Comparison of ENCODE assay signal across 8 mouse cellular contexts in the genomic region with DNA sequence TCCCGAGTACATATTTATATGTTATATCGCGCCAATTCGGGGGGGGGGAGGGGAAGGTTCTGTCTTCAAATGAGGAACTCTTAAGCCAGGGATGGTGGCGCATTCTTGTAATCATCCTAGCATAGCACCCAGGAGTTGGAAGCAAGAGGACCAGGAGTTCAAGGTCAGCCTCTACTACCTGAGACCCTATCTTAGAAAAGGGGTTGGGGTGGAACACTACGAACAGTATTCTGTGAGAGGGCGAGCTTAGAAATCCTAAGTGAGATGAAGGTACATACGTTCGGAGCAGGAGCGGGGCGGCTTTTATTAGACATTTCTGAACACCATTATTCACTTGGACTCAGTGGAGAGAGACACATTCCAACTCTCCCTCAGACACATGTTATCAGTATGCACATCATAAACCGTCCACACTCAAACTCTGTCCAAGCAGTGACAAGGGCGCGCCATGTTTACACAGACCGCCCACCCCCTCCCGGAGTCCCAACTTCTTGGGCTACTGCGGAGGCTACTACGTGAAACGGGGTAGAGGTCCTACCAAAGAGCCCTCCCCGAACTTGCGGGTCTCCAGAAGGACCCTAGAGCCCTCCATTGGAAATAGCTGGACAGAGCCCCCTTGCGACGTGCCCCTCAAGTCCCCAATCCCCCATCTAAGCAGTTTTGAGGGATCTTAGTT. TPM values are rescaled to one million over a fixed set of nuclear protein-coding genes. Genes with fewer than 3 reads are reported as not detected.
DNase-seq lines count a peak whose midpoint lies in the region; ATAC-seq and TF ChIP-seq lines count a peak whose summit lies in the region.

A gene (minus strand): TSS at position 115 of the 676 bp plus-strand sequence.

- ATAC-seq in liver, embryonic 15.5 days (ENCODE audit: insufficient read depth) = no peak

- DNase-seq in adrenal gland, postnatal 10 days = peak; percentile 40
- no peak for DNase-seq in adrenal gland, adult 8-10 months
- no peak for DNase-seq in testis, postnatal 14 days (ENCODE audit: low spot score)
- DNase-seq in heart, postnatal 14 days = no peak
- peak; percentile 6 for DNase-seq in thymus, postnatal 25 days
- no peak for DNase-seq in MN1 (ENCODE audit: low spot score)

- intact Hi-C loops in heart, postnatal 14 days (cut with DNase I) = loop anchor here (1.0 to 10.0 kb wide), 4 partner anchors 37 to 347 kb away; no protein-coding TSS in a partner anchor

- WGBS in liver, embryonic 15.5 days (ENCODE audit: insufficient replicate concordance) = 4% methylated on average over 23 of the region's 23 CpGs

- peak within 1 kb of the TSS; percentile 32; the same call in 1 of the 2 replicates for H3K9ac ChIP-seq in liver, embryonic 15.5 days

- TF ChIP-seq CTCF in testis, adult 2 months (IDR thresholded peaks at IDR 0.05; ENCODE audit: control insufficient read depth, insufficient read depth, insufficient replicate concordance, low read depth, low read length) = no peak

- peaks cover 2% of the 10 kb centered on the region for H3K27me3 ChIP-seq in testis, adult 2 months (ENCODE audit: control insufficient read depth, insufficient read depth, low read length)
- H3K27me3 ChIP-seq in liver, embryonic 15.5 days = peaks cover 99% of the 10 kb centered on the region

- peak within 1 kb of the TSS; percentile 83 for H3K4me2 ChIP-seq in liver, embryonic 15.5 days

- H3K9me3 ChIP-seq in liver, embryonic 15.5 days (replicated peaks) = no peaks in the 10 kb centered on the region; the same call in 1 of the 2 replicates

- peak within 1 kb of the TSS; percentile 76 for H3K4me3 ChIP-seq in testis, adult 2 months (ENCODE audit: control insufficient read depth, low read depth, low read length)
- H3K4me3 ChIP-seq in liver, embryonic 15.5 days (replicated peaks) = peak within 1 kb of the TSS; percentile 54

- H3K27ac ChIP-seq in testis, adult 2 months (ENCODE audit: control insufficient read depth, insufficient read depth, low read depth, low read length) = no peak within 1 kb of the TSS
- no peak within 1 kb of the TSS for H3K27ac ChIP-seq in liver, embryonic 15.5 days (replicated peaks)

- no peaks in the 10 kb centered on the region for H3K36me3 ChIP-seq in testis, adult 2 months (ENCODE audit: control insufficient read depth, insufficient read depth, low read length)
- H3K36me3 ChIP-seq in liver, embryonic 15.5 days (replicated peaks) = no peaks in the 10 kb centered on the region

- peaks cover 35% of the 10 kb centered on the region for H3K4me1 ChIP-seq in testis, adult 2 months (ENCODE audit: control insufficient read depth, insufficient read depth, low read length)
- peaks cover 94% of the 10 kb centered on the region for H3K4me1 ChIP-seq in liver, embryonic 15.5 days (replicated peaks)

- TF ChIP-seq POLR2A in testis, adult 2 months (IDR thresholded peaks at IDR 0.05; ENCODE audit: control insufficient read depth, low read depth, low read length) = no peak

RNA-seq across cellular contexts. Expression of the gene that starts here (rescaled TPM):
- total RNA-seq in adrenal gland, postnatal 10 days (2021) = 10 to 100 TPM; 23.6 to 24.5 TPM
- total RNA-seq in adrenal gland, adult 8-10 months (2022) = 10 to 100 TPM in 2 of 4 experiments, 1 to 10 TPM in 2; 7.7 to 16.5 (median 11.4) TPM
- 1.3 and 1.7 TPM in 2 replicates for polyA plus RNA-seq in testis, adult 2 months (2012; rRNA removed)
- 10 to 100 TPM; 22.7 to 26.3 TPM for total RNA-seq in heart, postnatal 14 days (2021)
- 1.3 and 1.5 TPM in 2 replicates for polyA plus RNA-seq in liver, embryonic 15.5 days (2015; fragmentation: Nextera tagmentation; extraction: Ambion mirVana)

Comparison
In these comparisons a context has a peak if more than half of its experiments do, and no peak if none do; other contexts are left out.
1. DNase-seq: peak in adrenal gland, postnatal 10 days (single experiment) and thymus, postnatal 25 days (single experiment); none in adrenal gland, adult 8-10 months (single experiment), testis, postnatal 14 days (single experiment), heart, postnatal 14 days (0 of 2) and MN1 (single experiment).